Mouse (Mus musculus) E14TG2a.4 (cell line): ENCODE measurements around the gene Ptpn22.

Experiments used
- H3K27me3 ChIP-seq: 2 replicates; pipeline ENCODE4 v1.6.1; 2014; ENCODE audit warnings: low read length, control low read depth; ENCODE audit not compliant: insufficient read depth
- H3K36me3 ChIP-seq: 2 replicates; pipeline ENCODE4 v1.6.1; 2014; ENCODE audit warnings: low read length, control low read depth; ENCODE audit not compliant: insufficient read depth
- H3K4me1 ChIP-seq: replicated peaks from 2 replicates; pipeline ENCODE4 v1.6.1; 2014; ENCODE audit warnings: low read depth, low read length, control low read depth
- H3K4me3 ChIP-seq: replicated peaks from 2 replicates; pipeline ENCODE4 v1.5.1; 2014; ENCODE audit warnings: mild to moderate bottlenecking, low read length
- H3K9me3 ChIP-seq: 2 replicates; pipeline ENCODE4 v1.6.1; 2014; ENCODE audit warnings: low read length, control low read depth
- CTCF ChIP-seq: conservative IDR thresholded peaks from 2 replicates; pipeline ENCODE4 v1.5.1; 2014; ENCODE audit warnings: low read length
- NANOG ChIP-seq: IDR thresholded peaks from 2 replicates; pipeline ENCODE4 v1.6.1; 2014; ENCODE audit warnings: borderline replicate concordance, low read length, mixed read lengths
- POU5F1 ChIP-seq: IDR thresholded peaks from 2 replicates; pipeline ENCODE4 v1.6.1; 2014; ENCODE audit warnings: low read length, borderline replicate concordance

Ptpn22 gene

DNA sequence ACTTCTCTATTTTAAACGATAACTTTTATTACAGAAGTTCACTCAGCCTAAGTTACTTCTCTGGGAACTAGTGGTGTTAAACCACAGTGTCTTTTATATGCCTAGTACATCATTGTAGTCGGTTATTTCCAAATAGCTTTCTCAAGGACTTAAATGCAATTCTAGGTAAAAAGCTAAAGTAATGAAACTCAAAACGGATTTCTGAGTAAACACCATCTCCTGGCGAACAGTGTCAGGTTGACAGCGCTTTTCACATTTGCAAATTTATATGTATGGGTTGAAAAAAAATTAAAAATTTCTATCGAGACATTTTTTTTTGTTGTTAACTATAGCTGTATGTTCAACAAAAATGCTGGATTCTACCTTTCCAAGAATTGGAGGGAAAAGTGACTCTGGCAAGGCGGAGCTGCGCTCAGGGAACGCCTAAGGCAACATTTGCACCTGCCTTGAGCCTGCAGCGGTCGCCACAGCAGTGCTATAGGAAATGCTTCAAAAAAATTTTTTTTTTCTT is 53.9 kb downstream of the Ptpn22 start:
- no peak for TF ChIP-seq CTCF
- TF ChIP-seq POU5F1: no peak
- TF ChIP-seq NANOG: no peak
- Histone ChIP-seq H3K4me1 (peaks cover 25% of the 10 kb centered on the region), H3K27me3 (no peaks in the 10 kb centered on the region), H3K36me3 (0 out of 2 replicates have a peak, but pooled peaks cover 4% of the 10 kb centered on the region), H3K4me3 (peak overlapping the region; percentile 98), H3K9me3 (no peaks in the 10 kb centered on the region)

DNA sequence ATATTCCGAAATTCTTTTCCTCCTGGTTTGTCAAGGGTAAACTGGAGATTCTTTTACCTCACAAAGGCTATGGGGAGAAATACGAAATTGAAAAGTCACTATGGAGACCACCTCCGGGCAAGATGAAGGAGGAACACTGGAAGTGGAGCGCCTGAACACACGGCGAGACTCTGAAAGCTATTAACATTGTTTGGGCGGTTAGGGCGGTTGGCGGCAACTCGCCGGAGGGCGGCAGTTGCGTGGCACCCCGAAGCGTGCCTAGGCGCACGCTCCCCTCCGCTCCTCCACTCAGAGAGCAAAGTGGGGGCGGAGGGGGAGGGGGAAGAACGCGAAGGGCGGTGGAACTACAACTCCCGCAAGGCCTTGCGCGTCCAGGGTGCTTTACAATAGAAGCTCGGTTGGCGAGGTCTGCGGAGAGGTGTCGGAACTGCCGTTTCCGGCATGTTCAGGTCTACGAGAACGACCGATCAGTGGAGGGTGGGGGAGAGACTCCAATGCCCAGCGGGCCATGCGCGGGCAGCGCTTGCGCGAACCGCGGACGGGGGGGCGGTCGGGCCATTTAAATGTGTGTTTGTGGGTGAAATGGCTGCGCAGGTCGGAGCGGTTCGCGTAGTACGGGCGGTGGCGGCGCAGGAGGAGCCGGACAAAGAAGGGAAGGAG is 54.5 kb downstream of the Ptpn22 start, which contains the start of gene Rsbn1:
Gene Rsbn1, plus strand, starts transcription at position 111 of the 660 bp plus-strand sequence.
- Histone ChIP-seq H3K36me3 (0 out of 2 replicates have a peak, but pooled peaks cover 4% of the 10 kb centered on the region), H3K4me3 (peak within 1 kb of the TSS; percentile 98), H3K4me1 (peaks cover 25% of the 10 kb centered on the region), H3K9me3 (no peaks in the 10 kb centered on the region), H3K27me3 (no peaks in the 10 kb centered on the region)
- TF ChIP-seq NANOG (0 out of 2 replicates have a peak, but pooled peaks have one; percentile 4), CTCF (no peak), POU5F1 (no peak)

- H3K9me3 ChIP-seq: no peaks in the 10 kb centered on the region
- H3K4me1 ChIP-seq: peaks cover 25% of the 10 kb centered on the region
- H3K36me3 ChIP-seq: peaks cover 7% of the 10 kb centered on the region; the same call in 1 of the 2 replicates
- TF ChIP-seq POU5F1 (no peak), CTCF (no peak), NANOG (no peak)
- no peaks in the 10 kb centered on the region for H3K27me3 ChIP-seq
- H3K4me3 ChIP-seq: peak overlapping the region; percentile 98
These were observed 55.3 kb downstream of the Ptpn22 start for GRCm38 (mm10) chr3:103914732-103915508.

DNA sequence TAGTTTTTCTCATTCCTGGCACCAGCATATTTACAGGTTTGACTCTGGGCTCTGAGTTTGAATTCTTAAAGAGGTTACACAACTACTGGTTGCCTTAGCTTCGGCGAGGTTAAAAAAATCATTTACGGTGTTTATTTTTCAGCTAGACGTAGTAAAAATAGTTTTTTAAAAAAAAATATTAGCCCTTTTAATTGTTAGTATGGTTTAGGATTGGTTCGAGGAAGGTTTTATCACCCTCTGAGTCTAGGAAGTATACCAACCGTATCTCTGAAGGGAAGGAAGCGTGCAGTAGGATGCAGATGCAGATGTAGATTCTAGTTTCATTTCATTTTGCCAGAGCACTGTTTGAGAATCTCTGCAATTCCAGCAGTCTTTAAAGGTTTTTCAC is 55.9 kb downstream of the Ptpn22 start:
- H3K4me3 ChIP-seq: peak overlapping the region; percentile 98
- TF ChIP-seq POU5F1 (no peak), NANOG (no peak), CTCF (no peak)
- H3K27me3 ChIP-seq: no peaks in the 10 kb centered on the region
- peaks cover 25% of the 10 kb centered on the region for H3K4me1 ChIP-seq
- H3K9me3 ChIP-seq: no peaks in the 10 kb centered on the region
- peaks cover 11% of the 10 kb centered on the region; the same call in 1 of the 2 replicates for H3K36me3 ChIP-seq

- TF ChIP-seq NANOG (no peak), POU5F1 (no peak)
- Histone ChIP-seq H3K4me3 (no peak overlapping the region), H3K36me3 (peaks cover 14% of the 10 kb centered on the region; the same call in 1 of the 2 replicates), H3K27me3 (no peaks in the 10 kb centered on the region), H3K9me3 (no peaks in the 10 kb centered on the region), H3K4me1 (peaks cover 25% of the 10 kb centered on the region)
These were observed 56.7 kb downstream of the Ptpn22 start for GRCm38 (mm10) chr3:103916205-103916838.

DNA sequence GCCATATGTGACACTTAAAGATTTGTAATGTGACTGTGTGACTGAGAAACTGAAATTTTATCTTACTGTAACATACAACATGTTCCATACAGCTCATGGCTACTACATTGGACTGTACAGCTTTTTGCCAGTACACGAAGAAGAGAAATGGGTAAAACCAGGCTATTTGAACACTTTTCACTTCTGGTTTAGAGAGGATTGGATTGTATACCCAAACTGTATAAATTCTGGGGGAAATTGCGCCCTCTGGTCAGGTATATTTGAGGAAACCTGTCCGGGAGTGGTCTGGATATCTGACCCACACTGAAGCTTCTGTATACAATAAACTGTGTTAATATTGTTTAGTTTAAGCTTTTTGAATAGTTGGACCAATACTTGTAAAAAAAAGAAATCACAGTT is 57.2 kb downstream of the Ptpn22 start:
- H3K27me3 ChIP-seq: no peaks in the 10 kb centered on the region
- peaks cover 25% of the 10 kb centered on the region for H3K4me1 ChIP-seq
- no peak overlapping the region for H3K4me3 ChIP-seq
- no peak for TF ChIP-seq POU5F1
- no peak for TF ChIP-seq NANOG
- TF ChIP-seq CTCF: no peak
- no peaks in the 10 kb centered on the region for H3K9me3 ChIP-seq
- peaks cover 14% of the 10 kb centered on the region; the same call in 1 of the 2 replicates for H3K36me3 ChIP-seq

DNA sequence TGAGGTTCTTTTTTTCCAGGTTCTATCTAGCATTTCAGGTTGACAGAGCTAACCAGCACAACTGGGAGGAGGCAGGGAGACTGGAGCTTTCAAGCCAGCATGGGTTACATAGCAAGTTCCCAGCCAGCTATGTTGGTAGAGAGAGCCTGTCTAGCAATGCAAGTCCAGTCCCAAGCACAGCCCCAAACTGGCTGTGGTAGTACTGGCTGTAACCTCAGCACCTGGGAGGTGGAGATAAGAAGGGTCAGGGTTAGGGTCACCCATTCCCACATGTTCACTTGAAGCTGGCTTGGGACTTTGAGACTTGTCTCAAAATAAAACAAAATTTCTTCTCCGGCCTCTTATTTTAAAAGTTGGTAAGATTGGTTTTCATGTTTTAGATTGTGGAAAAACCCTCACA is 60.5 kb downstream of the Ptpn22 start:
- Histone ChIP-seq H3K4me3 (no peak overlapping the region), H3K36me3 (peaks cover 14% of the 10 kb centered on the region; the same call in 1 of the 2 replicates), H3K9me3 (no peaks in the 10 kb centered on the region), H3K4me1 (peaks cover 15% of the 10 kb centered on the region), H3K27me3 (no peaks in the 10 kb centered on the region)
- no peak for TF ChIP-seq NANOG
- no peak for TF ChIP-seq CTCF
- no peak for TF ChIP-seq POU5F1

DNA sequence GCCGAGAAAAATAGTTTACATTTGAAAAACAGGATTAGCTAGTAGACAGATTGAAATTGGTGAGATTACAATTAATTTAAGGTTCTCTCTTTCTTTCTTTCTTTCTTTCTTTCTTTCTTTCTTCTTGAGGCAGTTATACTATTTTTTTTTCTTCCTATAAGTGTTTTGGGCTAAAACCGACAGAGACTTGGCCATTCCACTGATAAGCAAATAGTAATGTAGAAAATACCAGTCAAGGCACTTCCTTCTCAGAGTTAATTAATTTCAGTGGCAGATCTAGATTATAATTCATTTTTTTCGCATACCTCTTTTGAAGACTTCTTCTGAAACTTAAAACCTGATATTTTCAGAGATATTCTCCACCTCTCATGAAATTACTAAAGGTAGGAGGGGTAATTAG is 65.7 kb downstream of the Ptpn22 start:
- H3K36me3 ChIP-seq: peaks cover 20% of the 10 kb centered on the region
- no peaks in the 10 kb centered on the region for H3K27me3 ChIP-seq
- H3K4me3 ChIP-seq: no peak overlapping the region
- no peak for TF ChIP-seq CTCF
- TF ChIP-seq NANOG: no peak
- TF ChIP-seq POU5F1: no peak
- H3K9me3 ChIP-seq: no peaks in the 10 kb centered on the region
- peaks cover 7% of the 10 kb centered on the region for H3K4me1 ChIP-seq
